Mouse (Mus musculus): ENCODE measurements around the gene Hba-a2. TPM values are rescaled to one million over a fixed set of nuclear protein-coding genes. Genes with fewer than 3 reads are reported as not detected.
"Not testable (repeated sequence)": the region's sequence is repeated elsewhere in the genome, so short reads cannot be mapped to it uniquely, and the experiment has no call there.

Hba-a2 gene
- polyA plus RNA-seq, 1 experiment, result not detected

DNA sequence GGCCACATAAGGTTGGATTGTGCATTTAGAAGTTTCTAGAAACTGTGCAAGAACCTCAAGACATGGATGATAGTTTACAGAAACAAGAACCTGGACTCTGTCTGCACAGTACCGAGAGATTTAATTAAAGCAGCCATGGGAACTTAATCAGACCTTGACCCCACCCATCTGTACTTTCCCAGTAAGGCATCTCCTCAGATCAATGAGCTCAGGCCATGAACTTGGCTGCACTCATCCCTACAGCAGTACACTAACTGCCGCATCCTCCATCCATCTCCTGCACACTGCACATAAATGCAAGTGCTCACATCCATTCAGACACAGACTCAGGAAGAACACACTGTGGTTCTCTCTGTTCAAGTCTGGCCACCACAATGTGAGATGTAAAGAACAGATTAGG is 15.6 kb upstream of the Hba-a2 start:
- 81% methylated on average over 2 of the region's 2 CpGs for WGBS
- no peak overlapping the region for H3K4me3 ChIP-seq (ENCODE audit: insufficient read depth, low read depth, low read length)
- H3K27ac ChIP-seq (ENCODE audit: insufficient read depth, low read depth, low read length), result no peak overlapping the region
- TF ChIP-seq POLR2A (IDR thresholded peaks at IDR 0.05; ENCODE audit: insufficient read depth, low read depth, low read length) (no peak), CTCF (IDR thresholded peaks at IDR 0.05; ENCODE audit: insufficient read depth, low read depth, low read length) (no peak)
- no peaks in the 10 kb centered on the region for H3K4me1 ChIP-seq (ENCODE audit: control insufficient read depth, insufficient read depth, low read length)

DNA sequence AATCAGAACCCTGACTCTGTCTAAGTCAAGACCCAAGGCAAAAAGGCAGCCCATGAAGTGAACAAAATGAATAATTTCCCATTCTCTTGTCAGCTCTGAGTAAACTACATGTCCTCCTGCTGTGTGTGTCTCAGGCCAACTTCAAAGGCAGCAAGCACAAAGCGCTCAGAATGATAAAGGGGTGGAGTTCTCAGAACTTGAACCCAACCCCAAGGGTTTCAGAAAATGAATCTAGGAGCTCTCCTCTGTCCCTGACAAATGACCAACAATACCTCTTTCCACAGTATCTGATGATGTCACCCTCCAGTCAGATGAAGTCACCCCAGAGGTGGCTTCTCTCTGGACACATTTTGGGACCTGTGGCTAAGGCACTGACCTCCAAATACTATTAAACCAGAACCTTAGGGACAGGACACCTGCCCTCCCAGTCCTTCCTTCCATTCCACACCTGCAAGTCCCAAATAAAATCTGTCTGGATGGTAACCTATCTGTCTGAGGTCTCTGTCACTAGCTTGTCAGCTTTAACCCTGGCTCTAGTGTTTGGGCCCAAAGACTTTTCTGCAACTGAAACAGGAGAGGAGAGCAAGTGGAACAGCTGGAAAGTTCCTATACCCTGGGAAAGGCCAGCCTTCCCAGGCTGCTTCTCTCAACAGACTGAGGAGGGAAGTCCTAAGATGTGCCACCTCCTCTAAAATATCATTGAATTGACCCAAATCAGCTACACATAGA is 14.7 kb upstream of the Hba-a2 start:
- no peak for TF ChIP-seq CTCF (IDR thresholded peaks at IDR 0.05; ENCODE audit: insufficient read depth, low read depth, low read length)
- TF ChIP-seq POLR2A (IDR thresholded peaks at IDR 0.05; ENCODE audit: insufficient read depth, low read depth, low read length), result no peak
- WGBS, result 86% methylated on average over 1 of the region's 1 CpGs
- no peak overlapping the region for H3K4me3 ChIP-seq (ENCODE audit: insufficient read depth, low read depth, low read length)
- no peak overlapping the region for H3K27ac ChIP-seq (ENCODE audit: insufficient read depth, low read depth, low read length)
- H3K4me1 ChIP-seq (ENCODE audit: control insufficient read depth, insufficient read depth, low read length), result no peaks in the 10 kb centered on the region

DNA sequence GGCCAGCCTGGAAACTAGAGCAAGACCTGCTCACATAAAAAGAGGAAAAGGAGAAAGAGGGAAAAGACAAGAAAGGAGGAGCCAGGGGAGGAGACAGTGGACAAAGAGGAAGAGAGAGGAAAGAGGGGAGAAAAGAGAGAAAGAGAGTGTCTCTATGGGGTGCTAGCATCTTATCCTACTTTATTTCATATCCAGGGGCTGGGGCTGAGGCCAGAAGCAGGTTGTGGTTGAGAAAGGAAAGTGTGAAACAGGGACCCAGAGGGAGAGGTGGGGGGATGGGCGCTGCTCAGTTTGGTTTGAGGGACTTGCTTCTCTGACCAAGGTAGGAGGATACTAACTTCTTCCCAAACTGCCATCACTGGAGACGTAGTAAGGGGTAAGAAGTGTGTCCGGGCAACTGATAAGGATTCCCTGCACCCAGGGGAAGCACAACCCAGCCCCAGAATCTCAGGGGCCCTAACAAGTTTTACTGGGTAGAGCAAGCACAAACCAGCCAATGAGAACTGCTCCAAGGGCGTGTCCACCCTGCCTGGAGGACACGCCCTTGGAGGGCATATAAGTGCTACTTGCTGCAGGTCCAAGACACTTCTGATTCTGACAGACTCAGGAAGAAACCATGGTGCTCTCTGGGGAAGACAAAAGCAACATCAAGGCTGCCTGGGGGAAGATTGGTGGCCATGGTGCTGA is 13.1 kb upstream of the Hba-a2 start, which contains the start of gene Hba-a1:
Hba-a1 (plus strand) TSS at position 421 of the 687 bp plus-strand sequence.
- H3K4me3 ChIP-seq (ENCODE audit: insufficient read depth, low read depth, low read length); H3K4me1 ChIP-seq (ENCODE audit: control insufficient read depth, insufficient read depth, low read length); H3K27ac ChIP-seq (ENCODE audit: insufficient read depth, low read depth, low read length): not testable (repeated sequence)
- WGBS, result 64% methylated on average over 1 of the region's 5 CpGs

DNA sequence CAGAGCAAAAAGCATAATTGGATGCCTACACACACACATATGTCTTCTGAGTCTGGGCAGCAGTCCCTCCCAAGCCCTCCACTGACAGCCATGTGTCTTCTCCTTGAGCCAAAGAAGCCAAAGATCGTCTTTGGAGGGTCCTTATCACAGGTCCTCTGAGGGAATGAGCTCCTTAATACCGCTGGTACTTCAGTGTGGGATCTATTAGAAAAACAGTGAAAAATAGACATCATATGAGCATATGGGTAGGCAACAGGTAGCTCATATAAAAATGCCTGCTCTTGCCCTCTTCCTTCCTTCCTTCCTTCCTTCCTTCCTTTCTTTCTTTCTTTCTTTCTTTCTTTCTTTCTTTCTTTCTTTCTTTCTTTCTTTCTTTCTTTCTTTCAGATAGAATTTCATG is 11.7 kb upstream of the Hba-a2 start:
- H3K27ac ChIP-seq (ENCODE audit: insufficient read depth, low read depth, low read length); H3K4me3 ChIP-seq (ENCODE audit: insufficient read depth, low read depth, low read length); H3K4me1 ChIP-seq (ENCODE audit: control insufficient read depth, insufficient read depth, low read length): not testable (repeated sequence)
- WGBS, result 67% methylated on average over 2 of the region's 2 CpGs

DNA sequence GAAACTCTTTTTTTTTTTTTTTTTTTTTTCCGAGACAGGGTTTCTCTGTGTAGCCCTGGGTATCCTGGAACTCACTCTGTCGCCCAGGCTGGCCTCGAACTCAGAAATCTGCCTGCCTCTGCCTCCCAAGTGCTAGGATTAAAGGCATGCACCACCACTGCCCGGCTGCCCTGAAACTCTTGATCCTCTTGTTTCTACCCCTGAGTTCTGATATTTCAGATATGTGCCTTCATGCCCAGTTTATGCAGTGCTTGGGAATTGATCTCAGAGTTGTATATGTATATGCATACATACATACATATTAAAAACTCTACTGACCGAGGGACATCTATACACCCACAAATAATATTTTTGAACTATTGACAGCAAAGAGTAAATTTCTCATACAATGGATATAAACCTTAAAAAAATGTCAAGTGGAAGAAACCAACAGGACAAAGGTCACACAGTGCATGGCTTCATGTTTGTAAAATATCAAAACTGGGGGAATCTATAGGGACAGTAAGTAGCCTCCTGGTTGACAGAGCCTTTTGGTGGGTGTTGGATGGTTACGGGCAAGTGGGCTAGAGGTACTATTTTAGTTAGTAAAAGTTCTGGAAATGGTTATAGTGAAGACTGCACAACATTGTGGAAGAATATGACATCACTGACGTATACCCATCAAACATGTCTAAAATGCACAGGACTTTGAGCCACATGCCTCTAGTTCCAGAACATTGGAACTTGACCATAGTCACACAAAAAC is 11.1 kb upstream of the Hba-a2 start:
- H3K4me3 ChIP-seq (ENCODE audit: insufficient read depth, low read depth, low read length), result no peak overlapping the region
- WGBS, result 83% methylated on average over 7 of the region's 7 CpGs
- H3K27ac ChIP-seq (ENCODE audit: insufficient read depth, low read depth, low read length), result no peak overlapping the region
- TF ChIP-seq CTCF (IDR thresholded peaks at IDR 0.05; ENCODE audit: insufficient read depth, low read depth, low read length), result no peak
- no peak for TF ChIP-seq POLR2A (IDR thresholded peaks at IDR 0.05; ENCODE audit: insufficient read depth, low read depth, low read length)
- H3K4me1 ChIP-seq (ENCODE audit: control insufficient read depth, insufficient read depth, low read length), result no peaks in the 10 kb centered on the region

DNA sequence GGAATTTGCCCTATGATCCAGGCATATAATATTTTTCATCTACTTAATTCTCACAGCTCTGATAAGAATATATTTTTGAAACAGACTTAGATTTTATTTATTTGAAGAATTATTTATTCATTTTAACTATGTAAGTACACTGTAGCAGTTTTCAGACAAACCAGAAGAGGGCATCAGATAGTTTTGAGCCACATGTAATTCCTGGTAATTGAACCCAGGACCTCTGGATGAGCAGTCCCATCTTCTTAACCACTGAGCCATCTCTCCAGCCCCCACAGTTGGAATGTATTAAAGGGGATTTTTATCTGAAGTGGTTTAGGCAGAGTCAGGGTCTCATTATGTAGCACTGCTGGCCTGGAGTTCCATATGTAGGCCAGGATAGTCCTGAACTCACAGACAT is 10.4 kb upstream of the Hba-a2 start:
- H3K27ac ChIP-seq (ENCODE audit: insufficient read depth, low read depth, low read length); H3K4me1 ChIP-seq (ENCODE audit: control insufficient read depth, insufficient read depth, low read length); H3K4me3 ChIP-seq (ENCODE audit: insufficient read depth, low read depth, low read length): not testable (repeated sequence)

DNA sequence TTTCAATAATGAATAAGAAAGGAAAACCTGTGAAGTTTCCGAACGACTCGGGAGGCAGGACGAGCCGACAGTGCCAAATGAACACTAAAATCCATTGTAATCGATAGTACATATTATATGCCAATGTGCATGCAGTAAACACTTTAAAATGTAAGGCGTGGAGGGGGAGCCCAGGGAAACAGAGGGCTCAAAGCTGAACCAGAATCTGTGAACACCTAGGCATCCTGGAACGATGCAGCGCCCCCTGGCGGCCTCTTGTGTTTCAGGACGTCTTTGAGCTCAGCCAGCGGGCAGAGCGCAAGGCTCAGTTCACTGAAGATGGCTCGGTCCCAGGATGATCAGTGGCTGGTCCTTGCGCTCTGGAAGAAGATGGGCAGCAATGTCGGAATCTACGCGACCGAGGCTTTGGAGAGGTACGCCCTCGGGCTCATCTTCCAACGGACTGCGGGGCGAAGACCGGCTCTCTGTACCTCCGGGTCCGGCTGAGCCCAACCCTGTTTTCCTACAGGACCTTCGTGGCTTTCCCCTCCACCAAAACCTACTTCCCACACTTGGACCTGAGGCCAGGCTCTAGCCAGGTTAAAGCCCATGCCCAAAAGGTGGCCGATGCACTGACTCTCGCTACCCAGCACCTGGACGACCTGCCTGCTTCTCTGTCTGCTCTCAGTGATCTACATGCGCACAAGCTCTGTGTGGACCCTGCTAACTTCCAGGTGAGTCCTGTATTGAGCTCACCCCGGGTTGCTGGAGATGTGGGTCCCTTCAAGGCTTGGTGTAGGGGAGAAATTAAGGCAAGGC is 9.4 kb upstream of the Hba-a2 start, which contains the start of gene Hbq1b:
Hbq1b (plus strand) TSS at position 271 of the 798 bp plus-strand sequence.
- TF ChIP-seq CTCF (IDR thresholded peaks at IDR 0.05; ENCODE audit: insufficient read depth, low read depth, low read length), result peak; percentile 59
- H3K4me3 ChIP-seq (ENCODE audit: insufficient read depth, low read depth, low read length), result peak within 1 kb of the TSS; percentile 30
- WGBS, result 16% methylated on average over 32 of the region's 33 CpGs
- H3K27ac ChIP-seq (ENCODE audit: insufficient read depth, low read depth, low read length); H3K4me1 ChIP-seq (ENCODE audit: control insufficient read depth, insufficient read depth, low read length): not testable (repeated sequence)

DNA sequence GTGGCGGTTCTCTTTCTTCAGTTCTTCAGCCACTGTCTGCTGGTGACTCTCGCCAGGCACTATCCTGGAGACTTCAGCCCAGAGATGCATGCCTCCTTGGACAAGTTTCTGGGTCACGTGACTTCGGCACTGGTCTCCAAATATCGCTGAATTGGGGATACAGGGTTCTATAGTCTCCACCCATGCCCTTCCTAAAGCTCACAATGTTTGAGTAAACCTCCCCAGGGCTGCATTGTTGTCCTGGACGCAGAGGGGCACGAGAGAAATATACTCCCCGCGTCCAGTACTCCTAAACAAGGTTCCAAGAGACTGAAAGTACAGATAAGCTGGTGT is 8.8 kb upstream of the Hba-a2 start:
- TF ChIP-seq CTCF (IDR thresholded peaks at IDR 0.05; ENCODE audit: insufficient read depth, low read depth, low read length) (no peak), POLR2A (IDR thresholded peaks at IDR 0.05; ENCODE audit: insufficient read depth, low read depth, low read length) (no peak)
- WGBS, result 70% methylated on average over 9 of the region's 9 CpGs
- H3K4me1 ChIP-seq (ENCODE audit: control insufficient read depth, insufficient read depth, low read length), result no peaks in the 10 kb centered on the region
- no peak overlapping the region for H3K4me3 ChIP-seq (ENCODE audit: insufficient read depth, low read depth, low read length)
- no peak overlapping the region for H3K27ac ChIP-seq (ENCODE audit: insufficient read depth, low read depth, low read length)

DNA sequence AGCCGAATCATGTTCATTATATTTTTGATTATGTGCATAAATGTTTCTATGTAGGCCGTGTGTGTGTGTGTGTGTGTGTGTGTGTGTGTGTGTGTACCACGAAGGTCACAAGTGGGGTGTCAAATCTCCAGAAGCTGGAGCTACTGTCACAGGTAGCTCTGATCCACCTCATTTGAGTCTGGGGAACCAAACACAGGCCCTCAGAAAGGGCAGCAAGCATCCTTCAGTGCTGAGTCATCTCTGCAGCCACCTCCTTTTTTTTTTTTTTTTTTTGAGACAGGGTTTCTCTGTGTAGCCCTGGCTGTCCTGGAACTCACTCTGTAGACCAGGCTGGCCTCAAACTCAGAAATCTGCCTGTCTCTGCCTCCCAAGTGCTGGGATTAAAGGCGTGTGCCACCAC is 3.5 kb upstream of the Hba-a2 start:
- H3K27ac ChIP-seq (ENCODE audit: insufficient read depth, low read depth, low read length); H3K4me3 ChIP-seq (ENCODE audit: insufficient read depth, low read depth, low read length); H3K4me1 ChIP-seq (ENCODE audit: control insufficient read depth, insufficient read depth, low read length): not testable (repeated sequence)
- WGBS, result 87% methylated on average over 4 of the region's 4 CpGs

DNA sequence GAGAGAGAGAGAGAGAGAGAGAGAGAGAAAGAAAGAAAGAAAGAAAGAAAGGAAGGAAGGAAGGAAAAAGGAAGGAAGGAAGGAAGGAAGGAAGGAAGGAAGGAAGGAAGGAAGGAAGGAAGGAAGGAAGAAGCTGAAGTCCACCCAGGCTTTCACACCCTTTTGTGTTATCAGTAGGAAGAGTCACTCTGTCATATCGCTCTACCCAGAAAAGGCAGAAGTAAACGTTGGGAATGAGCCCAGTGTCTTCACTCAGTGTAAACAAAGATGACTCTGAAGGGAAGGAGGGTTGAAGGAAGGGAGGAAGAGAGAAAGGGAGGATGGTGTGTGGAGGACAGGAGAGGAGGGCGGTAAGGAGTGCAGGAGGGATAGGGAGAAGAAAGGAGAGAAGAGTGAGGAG is 2.8 kb upstream of the Hba-a2 start:
- H3K27ac ChIP-seq (ENCODE audit: insufficient read depth, low read depth, low read length); H3K4me1 ChIP-seq (ENCODE audit: control insufficient read depth, insufficient read depth, low read length); H3K4me3 ChIP-seq (ENCODE audit: insufficient read depth, low read depth, low read length): not testable (repeated sequence)
- WGBS, result 81% methylated on average over 3 of the region's 3 CpGs

DNA sequence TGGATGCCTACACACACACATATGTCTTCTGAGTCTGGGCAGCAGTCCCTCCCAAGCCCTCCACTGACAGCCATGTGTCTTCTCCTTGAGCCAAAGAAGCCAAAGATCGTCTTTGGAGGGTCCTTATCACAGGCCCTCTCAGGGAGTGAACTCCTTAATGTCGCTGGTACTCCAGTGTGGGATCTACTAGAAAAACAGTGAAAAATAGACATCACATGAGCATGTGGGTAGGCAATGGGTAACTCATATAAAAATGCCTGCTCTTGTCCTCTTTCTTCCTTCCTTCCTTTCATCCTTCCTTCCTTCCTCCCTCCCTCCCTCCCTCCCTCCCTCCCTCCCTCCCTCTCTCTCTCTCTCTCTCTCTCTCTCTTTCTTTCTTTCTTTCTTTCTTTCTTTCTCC is 1.1 kb downstream of the Hba-a2 start:
- not testable (repeated sequence) for H3K27ac ChIP-seq (ENCODE audit: insufficient read depth, low read depth, low read length); H3K4me3 ChIP-seq (ENCODE audit: insufficient read depth, low read depth, low read length); H3K4me1 ChIP-seq (ENCODE audit: control insufficient read depth, insufficient read depth, low read length)
- 61% methylated on average over 2 of the region's 2 CpGs for WGBS
